Mouse (Mus musculus) pancreas, adult 10 weeks (tissue): ENCODE measurements around the gene Wdr90. TPM values are rescaled to one million over a fixed set of nuclear protein-coding genes. Genes with fewer than 3 reads are reported as not detected.

Source experiments
- polyA plus RNA-seq: library from polyadenylated mRNA; stranded (reverse); fragments of 350-450 nt; fragmentation: Illumina TruSeq; extraction: RNeasy Lipid Tissue Mini Kit (QIAGEN cat#74804); gene quantifications from one replicate; pipeline ENCODE4 v1.2.3, GENCODE M21; 2015; ENCODE audit warnings: low read depth, low replicate concordance; ENCODE audit not compliant: insufficient read depth

Wdr90 gene
- 13.6 TPM for polyA plus RNA-seq

DNA sequence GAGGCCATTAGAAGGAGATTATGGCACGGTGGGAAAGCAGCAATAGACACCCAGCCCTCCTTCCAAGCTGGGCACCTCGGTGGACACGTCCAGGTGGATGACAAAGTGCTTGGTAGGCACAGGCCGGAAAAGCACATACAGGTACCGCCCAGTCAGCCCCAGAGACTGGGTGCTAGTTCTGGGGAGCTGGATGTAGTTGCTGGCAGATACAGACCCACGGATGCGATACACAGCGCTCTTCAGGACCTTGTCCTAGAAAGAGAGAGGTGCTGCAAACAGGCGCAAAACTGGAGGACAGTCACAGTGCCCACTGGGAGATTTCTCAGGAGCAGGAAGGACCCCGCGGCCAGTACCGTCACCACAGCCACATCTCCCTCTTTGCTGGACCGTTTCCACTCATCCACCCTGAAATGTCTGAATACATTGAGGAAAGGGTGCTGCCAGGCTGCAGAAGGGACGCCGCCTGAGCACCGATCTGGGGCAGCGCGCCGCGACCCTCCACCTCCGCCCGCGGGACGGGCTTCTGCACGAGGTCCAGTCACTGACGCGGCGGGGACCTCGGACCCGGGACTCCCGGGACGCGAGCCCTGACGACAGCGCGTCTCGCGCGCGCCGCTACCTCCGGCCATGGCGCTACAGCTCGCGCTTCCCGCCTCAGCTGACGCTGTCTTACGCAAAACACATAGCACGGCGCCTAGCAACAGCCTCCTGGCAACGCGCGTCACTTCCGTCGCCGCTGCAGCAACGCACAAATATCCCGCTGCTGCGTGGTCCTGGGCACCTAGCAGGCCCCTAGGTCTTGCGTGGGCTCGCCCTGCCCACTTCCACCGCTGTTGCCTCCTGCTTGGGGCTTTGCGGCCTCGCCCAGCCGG is at the start of gene Wdr90:
TSS of gene Wdr90 (minus strand) at position 670 of the 872 bp plus-strand sequence.

DNA sequence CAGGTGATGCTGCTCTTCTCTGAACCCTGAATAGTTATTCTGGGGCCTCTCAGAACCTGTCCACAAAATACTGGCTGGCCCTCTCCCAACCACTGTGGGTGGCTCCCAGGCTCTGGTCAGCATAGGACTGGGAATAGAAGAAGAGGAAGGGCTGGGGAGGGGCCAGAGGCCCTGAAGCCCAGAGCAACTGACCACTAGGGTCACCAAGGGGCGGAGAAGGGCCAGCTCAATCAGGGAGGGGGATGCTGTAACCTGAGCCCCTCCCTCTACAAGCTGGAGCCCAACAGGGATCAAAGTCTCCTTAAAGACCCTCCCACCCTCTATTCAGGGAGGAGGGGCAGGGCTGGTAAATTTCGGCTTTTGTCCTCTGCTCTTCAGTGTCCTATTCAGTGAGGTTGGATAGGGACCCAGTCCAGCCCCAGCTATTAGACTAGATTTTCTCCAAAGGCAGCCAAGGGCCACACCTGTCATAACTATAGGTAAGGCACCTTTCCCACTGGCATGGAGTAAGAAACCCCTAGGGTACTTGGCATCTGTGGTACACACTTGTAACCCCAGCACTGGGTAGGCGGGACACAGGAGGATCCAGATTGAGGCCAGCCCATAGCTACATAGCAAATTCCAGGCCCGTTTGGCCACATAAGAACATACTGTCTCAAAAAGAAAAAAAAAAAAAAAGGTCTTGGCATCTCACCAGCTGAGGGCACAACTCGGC is 19.1 kb upstream of the Wdr90 start, which contains the start of gene Wfikkn1:
TSS of gene Wfikkn1 (minus strand) at position 663 of the 715 bp plus-strand sequence.

DNA sequence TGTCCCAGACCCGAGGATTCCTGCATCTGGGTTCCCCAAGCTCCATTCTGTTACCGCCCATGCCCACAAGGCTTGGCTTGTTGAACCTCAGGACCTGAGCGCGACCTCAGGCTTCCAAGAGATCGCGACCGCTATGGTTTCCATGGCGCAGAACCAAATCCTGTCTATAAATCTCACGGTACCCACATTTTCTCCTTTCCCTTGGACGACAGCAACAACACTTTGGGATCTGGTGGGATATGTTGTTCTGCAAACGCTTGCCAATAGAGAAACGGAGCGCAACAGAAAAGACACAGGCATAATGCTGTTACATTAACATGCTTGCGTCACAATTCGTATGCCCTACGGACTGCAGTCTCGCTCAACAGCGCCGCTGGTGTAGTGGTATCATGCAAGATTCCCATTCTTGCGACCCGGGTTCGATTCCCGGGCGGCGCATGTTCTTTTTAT is 13.4 kb upstream of the Wdr90 start, which contains the start of gene Mettl26:
TSS of gene Mettl26 (plus strand) at position 354 of the 450 bp plus-strand sequence.

DNA sequence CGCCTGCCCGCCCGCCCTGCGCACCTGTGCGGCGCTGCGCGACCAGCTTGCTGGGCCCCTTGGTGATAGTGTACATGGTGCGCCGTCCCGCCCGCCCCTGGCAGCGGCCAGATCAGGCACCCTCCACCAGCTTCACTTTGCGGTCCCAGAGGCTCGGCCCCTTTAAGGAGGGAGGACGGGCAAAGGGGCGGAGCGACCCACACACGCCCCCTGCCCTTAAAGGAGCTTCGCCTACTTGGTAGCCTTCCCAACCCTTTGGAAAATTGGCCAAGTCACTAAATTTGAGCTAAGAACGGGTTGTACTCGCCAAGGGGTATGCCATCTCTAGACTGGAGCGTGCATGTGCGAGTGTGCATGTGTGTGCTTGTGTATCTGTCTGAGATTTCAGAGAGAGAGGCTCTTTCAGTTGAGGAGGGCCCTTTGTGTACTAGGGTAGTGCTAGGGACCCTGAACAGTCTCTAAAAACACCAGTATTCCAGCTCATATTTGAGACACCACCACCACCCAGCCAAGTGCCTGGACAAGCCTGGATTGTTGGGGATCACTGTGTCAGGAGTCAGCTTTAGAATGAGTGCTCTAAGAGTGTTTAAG is 7.4 kb upstream of the Wdr90 start, which contains the start of gene Mcrip2:
TSS of gene Mcrip2 (minus strand) at position 164 of the 591 bp plus-strand sequence.

DNA sequence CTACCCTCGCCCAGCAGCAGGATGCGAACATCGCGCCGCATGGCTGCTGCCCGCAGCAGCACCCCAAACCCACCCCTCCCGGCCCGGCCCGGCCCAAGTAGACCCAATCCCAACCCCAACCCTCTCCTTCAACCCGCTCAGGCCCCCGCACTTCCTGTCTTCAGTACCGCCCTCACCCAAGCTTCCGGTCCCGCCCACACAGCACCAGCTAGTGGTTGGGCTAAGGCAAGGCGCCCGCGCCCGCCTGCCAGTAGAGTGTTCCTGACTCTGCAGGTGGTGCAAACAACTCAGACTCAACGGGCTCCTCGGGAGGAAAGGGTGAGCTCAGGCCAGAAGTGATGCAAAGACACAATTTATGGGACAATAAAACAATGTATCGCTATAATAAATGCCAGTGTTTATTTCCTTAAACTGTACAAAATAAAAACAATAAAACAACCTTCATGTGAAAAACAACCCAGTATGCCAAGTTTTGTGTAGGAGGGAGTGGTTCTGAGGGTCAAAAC is 16.9 kb downstream of the Wdr90 start, which contains the start of gene Rhot2:
TSS of gene Rhot2 (minus strand) at position 456 of the 506 bp plus-strand sequence.

DNA sequence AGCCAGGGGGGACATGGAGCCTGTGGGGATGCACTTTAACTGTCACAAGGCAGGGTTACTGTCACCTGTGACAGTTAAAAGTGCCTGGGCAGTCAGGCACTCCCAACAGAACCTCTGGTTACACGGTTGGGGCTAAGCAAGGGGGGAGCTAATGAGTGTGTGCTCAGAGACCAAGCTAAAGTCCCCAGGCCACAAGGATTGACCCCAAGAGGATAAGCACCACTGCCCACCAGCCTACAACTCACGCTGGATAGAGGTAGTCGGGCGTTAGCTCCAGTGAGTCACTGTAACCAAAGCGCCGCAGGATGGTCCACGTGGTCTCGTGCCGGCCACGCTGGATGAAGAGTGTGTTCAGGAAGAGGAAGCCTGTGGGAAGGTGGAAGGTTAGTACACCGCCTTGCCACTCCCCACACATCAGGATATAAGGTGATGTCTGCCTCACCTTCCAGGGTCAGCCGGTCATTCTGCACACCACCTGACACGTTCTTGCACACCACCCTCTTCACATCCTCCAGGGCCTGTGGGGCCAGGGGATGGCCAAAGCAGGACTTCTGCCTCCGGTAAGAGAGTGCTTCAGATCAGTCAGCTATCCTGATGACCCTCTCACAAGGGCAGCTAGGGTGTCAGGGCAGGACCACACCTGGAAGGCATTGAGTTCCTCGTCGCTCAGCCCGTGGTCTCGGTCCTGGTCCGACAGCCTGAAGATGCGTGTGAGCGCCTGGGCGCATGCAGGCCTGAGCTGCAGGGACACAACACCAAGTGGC is 20.0 kb downstream of the Wdr90 start, which contains the start of gene Gm20683:
TSS of gene Gm20683 (minus strand) at position 647 of the 764 bp plus-strand sequence.

DNA sequence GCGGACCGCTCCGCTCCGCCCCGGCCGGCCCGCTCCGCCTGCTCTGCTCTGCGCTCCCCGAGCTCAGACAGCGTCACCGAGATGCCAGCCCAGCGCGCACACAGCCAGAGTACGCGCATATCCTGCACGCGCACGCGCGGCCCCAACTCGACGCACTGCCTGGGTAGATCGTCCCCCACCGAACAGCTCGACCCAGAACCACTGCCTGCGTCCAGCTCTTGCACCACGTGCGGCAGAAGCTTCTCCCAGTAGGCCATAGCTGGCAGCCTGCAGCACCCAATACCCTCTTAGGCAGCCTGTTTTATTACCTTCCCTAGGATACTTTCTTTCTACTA is 24.3 kb downstream of the Wdr90 start, which contains the start of gene Rhbdl1:
TSS of gene Rhbdl1 (minus strand) at position 220 of the 335 bp plus-strand sequence.

DNA sequence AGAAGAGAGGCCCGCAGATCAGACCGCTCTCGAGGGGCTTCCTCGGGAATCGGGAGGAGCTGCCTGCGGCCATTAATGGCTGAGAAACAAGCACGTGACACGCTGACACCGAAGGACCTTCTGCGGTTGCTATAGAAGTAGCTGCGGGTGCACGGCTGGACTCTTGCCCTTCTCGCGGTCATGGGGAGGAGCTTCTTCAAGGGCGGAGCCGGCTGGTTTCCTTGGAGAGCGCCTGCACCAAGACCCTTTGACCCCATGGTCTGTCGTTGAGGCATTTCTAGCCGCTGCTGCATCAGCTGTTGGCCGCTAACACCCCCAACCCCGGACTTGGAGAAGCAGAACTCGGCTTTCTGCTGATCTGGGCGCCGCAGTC is 28.0 kb downstream of the Wdr90 start, which contains the start of gene Stub1:
TSS of gene Stub1 (minus strand) at position 114 of the 373 bp plus-strand sequence.

DNA sequence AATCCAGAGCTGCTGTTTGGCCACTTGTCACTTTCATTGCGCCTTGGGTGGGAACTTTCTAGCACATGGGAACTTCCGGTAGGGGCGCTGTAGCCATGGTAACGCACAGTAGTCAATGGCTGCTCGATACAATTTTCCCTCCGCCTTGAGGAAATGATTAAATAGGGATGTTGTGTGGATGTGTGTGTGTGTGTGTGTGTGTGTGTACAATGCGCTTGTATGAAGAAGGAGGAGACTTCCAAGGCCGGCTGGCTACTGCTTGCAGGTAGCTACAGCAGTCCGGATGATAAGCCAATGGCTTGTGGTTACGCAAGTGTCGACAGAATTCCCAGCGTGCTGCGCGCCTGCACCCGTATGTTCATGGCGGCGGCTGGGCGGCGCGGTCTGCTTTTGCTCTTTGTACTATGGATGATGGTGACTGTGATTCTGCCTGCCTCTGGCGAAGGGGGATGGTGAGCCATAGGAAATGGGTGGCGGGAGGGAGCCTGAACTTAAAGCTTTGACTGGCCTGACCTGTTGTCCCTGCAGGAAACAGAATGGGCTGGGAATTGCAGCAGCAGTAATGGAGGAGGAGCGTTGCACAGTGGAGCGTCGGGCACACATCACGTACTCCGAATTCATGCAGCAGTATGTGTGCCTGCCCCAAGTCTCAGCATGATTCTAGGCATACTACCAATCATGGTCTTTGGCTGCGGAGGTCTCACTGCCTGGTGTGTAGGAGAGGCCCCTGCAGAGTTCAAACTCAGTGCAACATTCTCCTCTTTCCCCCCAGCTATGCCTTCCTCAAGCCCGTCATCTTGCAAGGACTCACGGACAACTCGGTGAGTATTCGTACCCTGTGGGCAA is 32.4 kb downstream of the Wdr90 start, which contains the start of gene Jmjd8:
TSS of gene Jmjd8 (plus strand) at position 156 of the 846 bp plus-strand sequence.

DNA sequence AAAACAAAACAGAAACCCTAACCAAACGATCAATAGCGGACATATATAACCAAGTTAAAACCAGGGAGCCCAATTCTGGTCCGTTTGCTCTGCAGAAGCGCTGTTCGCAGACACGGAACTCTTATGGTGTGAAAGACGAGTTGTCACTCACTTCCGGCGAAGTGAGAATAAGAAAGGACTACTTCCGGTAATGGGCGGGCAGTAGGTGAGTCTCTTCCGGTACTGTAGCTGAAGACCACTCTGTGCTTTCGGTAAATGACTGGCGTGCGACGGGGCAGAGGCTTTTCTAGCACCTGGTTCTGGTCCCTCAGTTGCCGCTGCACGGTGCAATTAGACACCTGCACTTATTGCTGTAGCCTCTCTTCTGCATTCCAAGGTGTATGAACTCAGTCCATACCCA is 37.8 kb downstream of the Wdr90 start, which contains the start of gene Wdr24:
TSS of gene Wdr24 (plus strand) at position 176 of the 400 bp plus-strand sequence.

DNA sequence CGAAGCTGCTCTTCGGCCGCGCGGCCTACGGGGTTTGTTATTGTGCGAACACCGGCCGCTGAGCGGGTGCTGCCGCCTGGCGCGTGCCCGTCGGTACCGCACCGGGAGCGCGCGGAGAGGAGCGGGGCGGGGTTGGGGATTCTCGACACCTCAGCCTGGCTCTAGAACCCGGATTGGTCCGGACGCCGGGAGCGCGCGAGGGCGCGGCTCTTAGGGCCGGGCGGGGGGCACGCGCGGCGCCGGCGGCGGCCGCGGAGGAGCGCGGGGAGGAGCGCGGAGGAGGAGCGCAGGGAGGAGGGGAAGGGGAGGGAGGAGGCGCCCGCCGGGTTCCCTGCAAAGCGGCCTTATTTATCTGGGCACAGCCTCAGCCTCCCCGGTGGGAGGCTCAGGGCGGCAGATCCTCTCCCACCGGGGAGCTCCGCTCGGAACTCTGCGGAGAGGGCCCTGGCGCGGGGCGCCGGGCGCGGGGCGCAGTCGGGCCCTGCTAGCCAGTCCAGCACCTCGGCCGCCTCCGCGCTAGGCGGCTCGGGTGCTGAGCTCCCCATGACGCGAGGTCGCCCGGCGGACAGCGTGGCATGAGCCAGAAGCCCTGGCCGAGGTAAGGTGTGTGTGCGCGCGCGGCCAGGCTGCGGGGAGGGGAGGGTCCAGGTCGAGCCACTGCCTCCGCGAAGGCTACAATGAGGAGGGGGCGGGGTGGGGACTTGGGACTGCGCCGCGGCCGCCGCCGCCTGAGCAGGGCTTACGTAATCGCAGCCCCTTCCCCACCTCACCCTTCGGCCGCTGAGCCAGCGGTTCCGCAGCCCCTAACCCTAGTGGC is 52.3 kb downstream of the Wdr90 start, which contains the start of gene Fbxl16:
TSS of gene Fbxl16 (plus strand) at position 297 of the 817 bp plus-strand sequence.

DNA sequence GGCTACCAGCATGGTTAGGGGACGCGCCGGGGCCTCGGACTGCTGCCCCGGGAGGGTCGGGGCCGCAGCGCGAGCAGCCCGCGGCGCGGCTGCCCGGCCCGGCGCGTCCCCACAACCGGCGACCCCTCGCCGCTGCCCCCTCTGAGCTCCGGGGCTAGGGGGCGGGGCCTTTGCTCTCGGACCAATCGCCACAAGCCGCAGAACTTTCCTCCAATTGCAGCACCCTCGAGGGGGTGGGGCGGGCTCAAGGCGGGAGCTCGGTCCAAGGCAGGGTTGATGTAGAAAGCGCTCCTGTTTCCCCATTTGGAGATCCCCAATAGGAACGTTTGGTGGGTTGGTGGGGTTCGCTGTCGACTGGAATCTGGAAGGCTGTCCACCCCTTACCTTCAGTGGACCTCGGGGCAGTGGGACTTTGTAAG is 64.3 kb downstream of the Wdr90 start, which contains the start of gene Metrn:
TSS of gene Metrn (minus strand) at position 186 of the 419 bp plus-strand sequence.

DNA sequence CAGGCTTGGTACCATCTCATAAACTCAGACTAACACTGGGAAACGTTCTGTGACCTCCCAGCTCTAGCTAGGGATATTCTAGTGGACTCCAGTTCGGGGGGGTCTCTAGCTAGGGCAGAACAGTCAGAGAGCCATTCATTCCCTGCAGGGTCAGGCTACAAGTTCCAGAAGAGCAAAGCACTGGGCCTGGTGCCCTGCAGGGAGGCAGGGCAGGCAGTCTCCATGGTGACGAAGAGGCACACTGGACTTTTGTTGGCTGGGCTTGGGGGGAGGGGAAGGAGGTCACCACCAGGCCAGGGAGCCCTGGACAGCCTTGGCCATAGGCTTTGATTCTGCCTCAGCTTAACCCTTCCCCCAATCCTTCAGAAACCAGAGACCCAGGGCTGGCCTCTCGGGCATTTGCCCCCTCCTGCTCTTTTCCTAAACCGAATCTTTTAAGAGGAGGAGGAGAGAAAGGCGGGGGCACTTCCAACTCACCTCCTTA is 65.7 kb downstream of the Wdr90 start, which contains the start of gene AC134908.4:
TSS of gene AC134908.4 (minus strand) at position 51 of the 484 bp plus-strand sequence.

Other genes starting within 250 kb of the Wdr90 start
- gene Gng13, start 144.3 kb downstream of the Wdr90 start, polyA plus RNA-seq, result not detected
- gene Chtf18, start 134.1 kb downstream of the Wdr90 start, polyA plus RNA-seq, result 1.3 TPM
- 4.7 TPM for gene Rpusd1, start 133.8 kb downstream of the Wdr90 start, polyA plus RNA-seq
- not detected for gene Mslnl, start 125.5 kb downstream of the Wdr90 start, polyA plus RNA-seq
- gene Msln, start 107.1 kb downstream of the Wdr90 start, polyA plus RNA-seq, result 29.2 TPM
- 9.7 TPM for gene Narfl, start 87.7 kb downstream of the Wdr90 start, polyA plus RNA-seq
- gene Haghl, start 75.8 kb downstream of the Wdr90 start, polyA plus RNA-seq, result 9.3 TPM
- not detected for gene Ccdc78, start 74.9 kb downstream of the Wdr90 start, polyA plus RNA-seq
- gene Fam173a, start 68.6 kb downstream of the Wdr90 start, polyA plus RNA-seq, result 35.5 TPM
- gene AC134908.4, start 65.8 kb downstream of the Wdr90 start, polyA plus RNA-seq, result not detected
- gene Metrn, start 64.4 kb downstream of the Wdr90 start, polyA plus RNA-seq, result 7.6 TPM
- 9.7 TPM for gene Fbxl16, start 52.4 kb downstream of the Wdr90 start, polyA plus RNA-seq
- 5.2 TPM for gene Wdr24, start 37.9 kb downstream of the Wdr90 start, polyA plus RNA-seq
- 31.5 TPM for gene Jmjd8, start 32.6 kb downstream of the Wdr90 start, polyA plus RNA-seq
- 46.1 TPM for gene Stub1, start 28.1 kb downstream of the Wdr90 start, polyA plus RNA-seq
- 2.8 TPM for gene Rhbdl1, start 24.2 kb downstream of the Wdr90 start, polyA plus RNA-seq
- 4.0 TPM for gene Gm20683, start 19.7 kb downstream of the Wdr90 start, polyA plus RNA-seq
- gene Rhot2, start 16.6 kb downstream of the Wdr90 start, polyA plus RNA-seq, result 10.2 TPM
- gene Mcrip2, start 7.3 kb upstream of the Wdr90 start, polyA plus RNA-seq, result 44.5 TPM
- gene Mettl26, start 13.6 kb upstream of the Wdr90 start, polyA plus RNA-seq, result 26.2 TPM
- gene Wfikkn1, start 19.4 kb upstream of the Wdr90 start, polyA plus RNA-seq, result 1.3 TPM
- gene Rab40c, start 58.2 kb upstream of the Wdr90 start, polyA plus RNA-seq, result 5.7 TPM
- gene Pigq, start 83.4 kb upstream of the Wdr90 start, polyA plus RNA-seq, result 18.6 TPM
- gene Nhlrc4, start 83.5 kb upstream of the Wdr90 start, polyA plus RNA-seq, result not detected
- not detected for gene A930017K11Rik, start 91.1 kb upstream of the Wdr90 start, polyA plus RNA-seq
- gene Capn15, start 124.3 kb upstream of the Wdr90 start, polyA plus RNA-seq, result 8.6 TPM
- 6.4 TPM for gene Rab11fip3, start 208.1 kb upstream of the Wdr90 start, polyA plus RNA-seq
- 6.9 TPM for gene Decr2, start 228.8 kb upstream of the Wdr90 start, polyA plus RNA-seq
- 3.6 TPM for gene Nme4, start 234.1 kb upstream of the Wdr90 start, polyA plus RNA-seq